Mouse (Mus musculus) left cerebral cortex, adult 18-20 months (tissue): ENCODE measurements around the gene Hjurp. TPM values are rescaled to one million over a fixed set of nuclear protein-coding genes. Genes with fewer than 3 reads are reported as not detected.

ENCODE experiments used
- DNase-seq, 2 experiments: peaks; one replicate each; pipeline ENCODE4 v3.0.0; 2021 to 2022; ENCODE audit warnings: low spot score in 2 of 2, mixed read lengths in 1 of 2
- total RNA-seq, 2 experiments: library from RNA; stranded (reverse); gene quantifications; 2 replicates each; pipeline ENCODE4 v1.2.3; 2021

Gene Hjurp
- total RNA-seq, 2 experiments from 2014 or later: 46.6 to 48.6 TPM

DNA sequence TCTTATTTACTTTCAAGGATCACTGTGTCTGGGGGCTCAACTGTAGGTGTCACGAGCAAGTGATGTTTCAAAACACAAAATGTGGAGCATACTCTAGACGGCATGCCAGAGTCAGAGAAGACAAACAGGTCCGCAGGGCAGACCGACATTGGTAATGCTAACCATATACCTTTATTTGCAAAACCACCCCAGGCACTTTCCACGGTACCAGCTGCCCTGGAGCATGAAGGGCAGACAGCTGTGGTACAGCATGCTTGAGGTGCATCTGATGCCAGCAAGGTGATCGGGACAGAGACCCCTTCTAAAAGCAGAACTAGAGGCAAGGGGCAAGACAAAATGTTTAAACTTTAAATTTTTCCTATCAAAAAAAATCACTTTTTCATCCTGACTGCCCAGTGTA lies 14.5 kb downstream of the Hjurp start:
- no peak for DNase-seq

DNA sequence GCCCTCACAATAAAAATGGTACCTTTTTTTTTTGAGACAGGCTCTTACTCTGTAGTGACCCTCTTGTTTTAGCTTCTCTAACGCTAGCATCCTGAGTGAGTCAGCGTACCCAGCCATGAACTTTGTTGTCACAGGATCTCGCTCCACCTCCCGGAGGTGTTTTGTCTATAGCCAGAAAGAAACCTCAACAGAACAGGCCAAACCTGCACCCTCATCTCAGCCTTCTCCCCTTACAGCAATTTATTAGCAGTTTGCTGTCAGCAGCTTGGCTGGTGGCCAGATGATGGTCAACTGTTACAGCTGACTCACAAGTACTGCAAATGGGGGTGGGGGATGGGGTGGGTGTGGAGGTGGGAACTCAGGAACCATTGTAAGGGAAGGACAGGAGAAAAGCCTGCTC lies 15.2 kb downstream of the Hjurp start:
- no peak for DNase-seq

DNA sequence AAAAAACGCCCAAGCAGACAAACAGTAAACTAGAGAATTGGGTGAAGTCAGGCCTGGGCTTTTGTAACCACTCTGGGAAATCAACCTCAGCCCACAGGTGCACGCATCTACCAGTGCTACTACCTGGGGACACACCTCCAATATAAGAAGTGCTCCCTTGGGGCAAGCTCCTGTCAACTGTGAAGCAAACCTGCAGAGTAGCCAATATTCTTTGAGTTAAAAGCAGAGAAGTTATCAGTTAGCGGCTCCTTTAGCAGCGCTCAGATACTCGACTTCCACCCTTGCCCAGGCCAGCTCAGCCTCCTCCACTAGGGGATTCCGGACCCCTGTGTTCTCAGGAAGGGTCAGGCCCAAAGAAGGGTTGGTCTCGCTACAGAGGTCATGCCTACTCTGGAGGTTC lies 15.7 kb downstream of the Hjurp start:
- DNase-seq: no peak

DNA sequence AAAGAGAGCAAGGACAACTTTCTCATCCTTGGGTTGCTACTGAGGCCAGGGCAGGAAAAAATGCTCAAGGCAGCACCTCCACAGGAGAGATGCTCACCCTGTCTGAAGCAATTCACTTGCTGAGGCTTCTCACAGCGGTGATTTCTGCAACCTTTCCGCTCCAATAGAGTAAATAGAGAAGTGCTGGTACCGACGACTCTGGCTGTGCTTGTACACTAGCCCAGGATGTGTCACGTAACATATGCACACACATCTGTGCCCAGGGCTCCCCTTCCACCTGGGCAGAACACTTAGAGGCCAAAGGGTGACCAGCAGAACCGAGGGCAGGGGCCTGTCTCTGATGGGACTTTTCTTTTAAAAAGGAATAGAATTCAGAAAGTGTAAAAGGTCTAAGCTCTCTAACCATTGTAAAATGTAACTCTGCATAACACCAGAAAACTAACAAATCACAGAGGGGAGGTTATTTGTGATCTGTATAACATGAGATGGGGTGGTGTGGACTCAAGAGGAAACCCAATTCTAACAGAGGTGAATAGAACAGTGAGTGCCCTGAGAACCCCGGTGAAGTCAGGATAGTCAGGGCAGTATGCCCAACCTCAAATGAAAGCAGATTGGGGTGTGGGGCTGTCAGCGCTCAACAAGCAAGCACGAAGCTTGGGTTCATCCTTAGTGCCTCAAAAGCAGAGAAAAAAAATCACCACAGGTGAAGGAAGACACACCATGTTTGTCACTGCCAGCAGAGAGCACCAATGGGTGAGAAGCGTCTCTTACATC lies 16.6 kb downstream of the Hjurp start:
- no peak for DNase-seq

DNA sequence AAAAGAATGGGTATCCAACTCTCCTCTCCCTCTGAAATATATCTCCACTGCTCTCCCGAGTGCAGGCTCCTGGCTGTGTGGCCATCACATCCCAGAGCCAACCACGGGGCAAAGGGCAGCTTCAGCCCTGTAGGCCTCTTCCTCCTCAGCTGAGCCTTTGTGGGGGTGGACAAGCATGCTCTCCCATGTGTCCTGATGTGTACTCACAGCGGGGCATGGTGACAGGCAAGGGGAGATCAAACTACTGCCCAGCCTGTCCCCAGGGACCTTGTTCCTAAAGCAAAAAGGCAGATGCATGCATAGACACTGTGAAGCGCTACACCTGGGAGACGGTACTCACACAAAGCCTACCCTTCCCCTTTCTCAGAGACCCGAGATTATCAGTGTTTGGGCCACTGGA lies 17.3 kb downstream of the Hjurp start:
- no peak for DNase-seq

DNA sequence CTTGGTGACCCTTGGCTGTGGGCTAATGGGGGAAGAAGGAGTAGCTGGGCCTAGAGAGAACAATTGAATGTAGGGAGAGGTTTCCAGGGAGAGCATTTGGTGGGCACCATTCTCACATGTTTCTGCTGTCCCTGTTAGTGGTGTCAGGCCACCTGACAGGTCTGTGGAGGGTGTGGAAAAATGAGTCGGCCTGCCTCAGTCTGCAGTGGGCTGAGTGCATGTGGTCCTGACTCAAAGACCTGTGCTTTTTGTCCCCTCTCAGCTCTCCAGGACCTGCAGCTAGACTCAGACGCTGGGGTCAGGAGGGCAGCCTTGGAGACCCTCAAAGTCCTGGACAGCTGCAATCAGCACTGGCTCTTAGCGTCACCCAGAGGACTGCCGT lies 17.8 kb downstream of the Hjurp start:
- DNase-seq: no peak

DNA sequence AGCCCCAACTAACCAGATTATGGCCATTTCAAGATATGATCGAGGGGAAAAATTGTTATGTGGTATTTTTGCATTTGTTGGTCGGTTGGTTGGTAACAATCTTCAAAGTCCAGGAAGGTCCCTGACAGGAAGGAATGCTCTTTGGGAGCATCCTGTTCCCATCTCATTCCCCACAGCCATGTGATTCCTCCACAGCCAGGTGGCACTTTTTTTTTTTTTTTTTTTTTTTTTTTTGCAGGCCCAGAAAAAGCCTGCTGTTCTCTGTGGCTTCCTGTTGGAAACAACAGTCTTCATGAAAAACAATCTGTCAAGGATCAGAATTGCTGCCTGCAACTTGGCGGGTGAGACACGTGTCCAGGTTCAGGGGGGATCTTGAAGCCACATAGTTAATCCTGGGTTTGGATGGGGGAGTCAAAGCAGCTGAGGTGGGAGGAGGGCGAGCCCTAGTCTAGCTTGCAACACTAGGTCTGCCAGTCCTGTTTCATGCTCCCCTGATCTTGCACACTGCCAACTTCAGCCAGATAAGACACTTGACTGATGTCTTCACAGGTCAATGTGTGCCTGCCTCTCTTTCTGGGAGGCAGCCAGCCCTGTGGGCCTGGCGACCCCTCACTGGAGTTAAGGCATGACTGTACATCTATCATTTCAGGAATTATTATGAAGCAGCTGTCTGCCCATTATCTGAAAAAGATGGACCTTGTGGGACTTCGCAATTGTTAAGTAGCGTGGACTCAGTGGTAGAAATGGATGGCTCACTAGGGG lies 18.4 kb downstream of the Hjurp start:
- no peak for DNase-seq

DNA sequence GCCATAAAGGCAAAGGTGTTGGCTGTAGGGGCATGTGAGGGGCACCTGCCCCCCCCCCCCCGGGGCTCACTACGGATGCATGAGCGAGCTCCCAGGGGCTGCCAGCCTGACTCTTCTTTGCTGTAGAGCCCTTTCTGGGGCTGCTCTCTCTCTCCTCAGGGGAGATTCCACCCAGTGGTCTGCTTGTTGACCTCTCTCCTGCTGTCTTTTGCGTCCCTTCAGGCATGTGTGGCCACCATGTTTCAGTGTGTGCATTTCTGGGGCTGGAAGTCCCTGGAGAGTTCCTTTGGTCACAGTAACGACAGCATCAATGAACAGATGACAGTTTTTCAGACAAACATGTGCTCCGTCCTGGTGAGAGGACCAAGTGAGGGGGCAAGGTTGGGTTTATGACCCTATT lies 19.1 kb downstream of the Hjurp start:
- no peak for DNase-seq

DNA sequence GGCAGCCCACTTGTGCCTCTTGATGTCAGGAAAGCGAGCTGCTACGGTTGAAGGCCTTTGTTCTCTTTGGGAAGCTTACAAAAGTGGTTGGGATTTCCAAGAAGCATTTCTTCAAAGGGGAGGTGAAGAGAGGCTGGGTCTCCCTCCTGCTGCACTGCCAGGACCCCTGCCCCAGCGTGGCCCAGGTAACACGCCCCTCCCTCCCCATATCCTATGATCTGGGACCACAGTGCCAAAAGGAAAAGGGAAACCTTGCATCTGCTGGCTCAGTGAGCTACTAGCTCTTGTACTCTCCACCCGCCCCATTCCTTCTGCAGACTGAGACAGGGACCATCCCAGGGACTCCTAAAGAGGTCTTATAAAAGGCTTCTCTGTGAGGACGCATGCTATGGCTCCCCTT lies 19.8 kb downstream of the Hjurp start:
- DNase-seq: no peak

DNA sequence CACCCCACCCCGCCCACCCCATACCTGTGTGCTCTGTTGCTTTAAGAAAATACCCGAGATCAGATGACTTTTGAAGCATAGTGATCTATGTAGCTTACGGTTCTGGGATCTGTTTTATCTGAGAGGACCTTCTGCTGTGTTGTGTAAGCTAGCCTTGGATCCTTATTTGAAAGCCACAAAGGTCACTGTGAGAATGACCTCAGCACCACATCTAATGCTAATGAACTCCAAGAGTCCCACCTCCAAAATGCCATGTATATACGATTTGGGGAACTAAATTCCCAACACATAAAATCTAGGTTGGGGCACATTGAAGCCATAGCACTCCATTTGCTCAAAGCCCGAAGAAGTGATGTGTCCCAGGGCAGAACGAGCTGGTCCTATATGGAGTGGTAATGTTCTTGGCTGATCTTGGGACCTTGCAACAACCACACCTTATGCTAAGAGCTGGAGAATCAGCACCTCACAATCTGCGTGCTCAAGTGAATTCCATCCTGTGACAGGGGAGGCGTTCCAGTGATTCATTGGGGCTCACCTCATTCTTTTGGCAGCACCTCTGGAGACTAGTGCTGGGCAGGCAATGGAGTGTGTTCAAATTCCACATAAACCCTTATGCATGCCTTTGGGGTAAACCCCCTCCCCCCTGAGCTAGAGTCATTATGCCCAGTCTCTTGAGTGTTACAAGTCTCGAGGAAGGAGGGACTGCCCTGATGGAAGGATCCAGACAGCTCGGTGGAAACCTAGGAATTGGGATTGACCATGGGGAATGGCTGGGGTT lies 20.4 kb downstream of the Hjurp start:
- no peak for DNase-seq

DNA sequence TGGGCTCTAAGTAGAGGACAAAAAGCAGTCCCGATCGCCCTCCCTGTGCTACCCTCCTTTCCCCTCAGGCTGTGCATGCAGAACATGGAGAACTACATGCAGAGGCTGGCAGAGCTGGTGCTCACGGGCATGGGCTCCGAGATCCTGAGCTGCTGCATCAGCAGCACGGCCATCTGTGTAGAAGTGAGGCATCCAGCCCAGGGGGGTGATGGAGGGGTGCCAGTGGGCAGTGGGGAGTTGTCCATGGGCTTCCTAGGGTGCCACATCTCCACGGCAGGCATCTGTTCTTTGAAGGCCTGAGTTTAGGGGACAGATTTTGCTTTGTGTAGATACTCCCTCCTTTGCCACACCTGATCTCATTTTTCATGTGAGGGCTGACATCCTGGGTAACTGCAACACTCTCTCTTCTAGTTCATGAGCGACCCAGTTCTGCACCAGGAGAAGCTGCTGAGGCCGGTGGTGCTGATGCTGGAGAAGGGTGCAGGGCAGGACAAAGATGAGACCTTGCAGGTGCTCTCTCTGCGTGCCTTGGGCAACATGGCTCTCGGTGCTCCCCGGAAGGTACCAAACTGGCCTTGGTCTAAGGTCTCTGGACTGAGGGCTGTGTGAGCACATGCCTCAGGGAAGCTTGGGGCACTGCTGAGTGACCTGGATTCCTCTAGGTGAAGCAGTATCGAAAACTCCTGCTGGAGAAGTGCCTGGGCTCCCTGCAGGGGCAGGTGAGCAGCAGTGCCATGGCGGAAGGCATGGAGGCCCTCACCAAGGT lies 21.3 kb downstream of the Hjurp start:
- DNase-seq: no peak

DNA sequence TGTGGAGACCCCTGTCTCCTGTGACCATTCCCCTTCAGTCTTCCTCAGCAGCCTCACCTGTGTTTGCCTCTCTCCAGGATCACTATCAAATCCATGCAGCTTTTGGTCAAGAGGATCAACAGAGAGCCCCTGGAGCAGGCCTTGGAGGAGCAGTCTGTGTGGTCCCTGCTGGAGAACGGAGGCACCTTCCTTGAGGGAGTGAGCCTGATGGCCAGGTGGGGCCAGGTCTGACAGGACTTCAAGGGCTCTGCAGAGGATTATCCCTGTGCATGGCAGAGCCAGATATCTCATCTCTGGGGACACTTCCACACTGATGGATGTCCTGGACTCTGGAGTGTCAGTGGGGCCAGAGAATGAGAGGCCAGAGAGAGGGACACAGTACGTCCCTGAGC lies 22.0 kb downstream of the Hjurp start:
- DNase-seq: no peak

DNA sequence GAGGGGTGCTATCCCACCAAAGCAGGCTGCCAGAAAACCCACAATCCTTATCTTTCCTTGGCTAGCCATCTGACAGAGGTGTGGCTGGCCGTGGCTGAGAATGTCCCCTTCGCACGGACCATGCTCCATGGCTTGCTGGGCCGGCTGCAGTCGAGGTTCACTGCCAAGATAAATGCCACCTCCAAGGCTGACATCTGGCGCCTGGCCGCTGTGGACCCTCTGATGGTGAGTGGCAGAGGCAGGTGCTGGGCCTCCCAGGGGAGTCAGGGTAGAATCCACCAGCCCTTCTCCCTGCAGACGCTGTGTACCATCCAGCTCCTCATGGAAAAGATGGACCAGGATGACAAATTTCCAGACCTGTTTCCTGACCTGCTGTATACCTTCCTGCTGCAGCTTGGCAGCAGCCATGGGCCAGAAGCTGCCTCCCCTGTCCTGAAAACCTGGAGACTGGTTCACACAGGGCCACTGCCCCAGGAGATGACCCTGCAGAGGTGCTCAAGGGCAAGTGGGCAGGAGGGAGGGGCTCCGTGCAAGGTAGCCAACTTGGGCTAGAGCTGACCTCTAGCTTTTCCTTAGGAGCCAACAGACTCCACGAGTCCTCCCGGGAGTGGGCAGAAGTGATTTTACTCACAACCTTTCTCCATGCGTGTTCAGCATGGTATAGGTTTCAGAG lies 22.5 kb downstream of the Hjurp start:
- no peak for DNase-seq

DNA sequence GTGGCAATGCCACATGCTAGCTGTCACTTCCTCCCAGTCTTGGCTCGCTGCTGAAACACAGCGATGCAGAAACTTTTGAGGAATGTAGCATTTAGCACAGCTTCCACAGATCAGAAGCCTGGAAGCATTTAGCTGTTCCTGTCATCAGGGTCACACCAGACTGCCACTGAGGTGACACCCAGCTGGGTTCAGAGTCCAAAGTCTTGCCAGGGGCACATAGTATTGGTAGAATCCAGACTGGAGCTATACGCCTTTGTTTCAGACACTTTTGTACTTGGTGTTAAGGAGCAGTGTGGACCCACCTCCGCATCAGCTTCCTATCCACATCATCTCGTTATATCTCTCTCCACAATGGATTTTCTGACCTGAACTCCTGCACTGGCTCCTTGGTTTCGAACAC lies 23.9 kb downstream of the Hjurp start:
- no peak for DNase-seq

DNA sequence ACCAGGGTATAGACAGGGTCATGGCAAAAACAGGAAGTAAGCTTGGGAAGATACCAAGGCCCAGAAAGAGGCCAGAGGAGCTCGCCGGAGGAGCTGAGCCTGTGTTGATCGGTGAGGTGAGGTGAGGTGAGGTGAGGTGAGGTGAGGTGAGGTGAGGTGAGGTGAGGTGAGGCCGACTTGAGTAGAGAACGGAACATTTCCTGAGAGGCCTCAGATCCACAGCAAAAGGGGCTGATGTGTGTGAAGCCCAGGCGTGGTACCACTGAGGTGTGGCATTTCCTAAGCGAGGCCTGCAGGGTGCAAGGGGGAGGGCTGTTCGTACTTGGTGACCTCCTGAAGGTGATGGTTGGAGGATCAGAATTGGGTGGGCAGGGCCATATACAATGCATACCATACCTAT lies 24.3 kb downstream of the Hjurp start:
- no peak for DNase-seq

DNA sequence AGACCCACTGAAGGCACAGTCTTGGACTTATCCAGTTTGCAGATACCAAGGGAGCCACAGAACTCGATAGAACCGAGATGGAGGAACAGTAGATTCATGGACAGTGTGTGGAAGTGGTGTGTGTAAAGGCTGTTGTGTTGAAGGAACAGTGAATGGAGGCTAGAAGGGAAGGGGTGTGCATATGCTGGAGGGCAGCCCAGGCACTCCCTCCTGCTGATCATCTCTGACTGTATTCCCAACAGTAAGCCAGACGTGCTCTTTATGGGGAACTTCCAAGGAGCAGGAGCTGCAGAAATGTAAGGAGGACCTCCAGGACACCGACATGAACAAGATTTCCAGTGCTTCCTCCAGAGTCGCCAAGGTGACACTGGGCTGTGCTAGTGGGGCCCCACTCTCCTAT lies 27.4 kb downstream of the Hjurp start:
- DNase-seq: no peak

DNA sequence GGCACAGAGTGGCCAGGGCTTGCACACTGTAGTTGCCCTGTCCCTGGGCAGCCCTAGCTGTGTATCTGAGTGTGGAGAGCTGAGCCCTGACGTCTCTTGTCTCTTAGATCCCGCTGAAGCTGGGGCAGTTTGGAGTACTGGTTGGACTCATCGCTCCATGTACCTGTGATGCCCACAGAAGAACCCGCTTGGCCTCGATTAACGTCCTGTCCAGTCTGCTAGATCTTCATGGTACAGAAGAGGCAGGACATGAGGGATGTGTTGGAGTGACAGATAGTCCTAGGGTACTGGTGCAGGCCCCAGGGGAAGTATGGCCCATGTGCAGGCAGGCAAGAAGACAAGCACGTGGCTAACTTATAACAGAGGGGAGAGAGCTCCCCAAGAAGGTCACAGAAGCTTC lies 27.8 kb downstream of the Hjurp start:
- no peak for DNase-seq

DNA sequence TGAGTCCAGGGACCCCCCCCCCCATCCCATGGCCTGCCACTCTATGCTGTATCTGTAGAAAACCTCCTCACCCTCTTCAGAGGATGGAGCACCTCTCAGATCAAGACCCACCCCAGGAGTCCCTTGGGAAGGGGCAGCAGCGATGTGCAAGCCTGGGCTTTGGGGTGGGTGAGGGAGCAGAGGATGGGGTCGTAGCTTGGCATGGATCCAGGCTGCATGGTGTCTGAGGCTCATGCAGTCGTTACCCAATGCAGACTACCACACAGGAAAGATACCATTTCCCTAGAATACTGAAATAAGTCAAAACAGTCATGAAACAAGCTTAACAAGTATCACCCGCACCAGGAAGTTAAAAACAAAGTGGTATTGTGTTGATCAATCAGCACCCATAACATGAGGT lies 28.8 kb downstream of the Hjurp start:
- no peak for DNase-seq

DNA sequence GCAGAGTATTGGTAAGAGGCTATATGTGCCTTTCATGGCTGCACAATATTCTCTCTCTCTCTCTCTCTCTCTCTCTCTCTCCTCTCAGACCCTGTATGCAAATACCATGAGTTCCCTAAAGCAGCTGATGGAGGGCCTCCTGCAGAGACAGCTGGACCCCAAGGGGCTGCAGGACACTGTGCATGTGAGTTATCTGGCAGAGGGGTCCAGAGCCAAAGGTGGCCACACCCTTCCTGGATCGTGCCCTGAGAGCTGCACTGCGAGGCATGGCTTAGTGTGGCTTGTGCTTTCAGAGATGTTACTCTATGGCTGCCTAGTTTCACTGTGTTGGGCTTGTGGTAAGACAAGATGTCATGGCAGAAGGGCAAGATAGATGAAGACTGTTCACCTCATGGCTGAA lies 29.8 kb downstream of the Hjurp start:
- no peak for DNase-seq

DNA sequence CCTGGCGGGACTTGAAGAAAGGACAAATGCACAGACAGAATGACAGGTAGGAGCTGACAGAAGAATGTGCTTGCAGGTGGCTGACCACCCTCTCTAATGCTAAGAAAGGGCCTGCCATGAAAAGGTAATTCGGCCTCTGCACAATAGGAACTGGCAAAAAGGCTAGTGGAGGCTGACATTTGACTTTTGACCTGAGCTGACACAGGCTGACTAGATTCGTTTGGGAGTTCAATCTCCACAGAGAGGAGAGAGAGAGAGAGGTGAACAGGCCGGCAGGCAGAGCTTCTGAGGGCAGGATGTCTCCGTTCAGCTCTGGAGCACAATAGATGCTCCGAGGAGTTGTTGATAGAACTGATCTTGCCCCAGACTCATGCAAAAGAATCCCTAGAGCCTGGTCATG lies 31.0 kb downstream of the Hjurp start:
- DNase-seq: no peak

DNA sequence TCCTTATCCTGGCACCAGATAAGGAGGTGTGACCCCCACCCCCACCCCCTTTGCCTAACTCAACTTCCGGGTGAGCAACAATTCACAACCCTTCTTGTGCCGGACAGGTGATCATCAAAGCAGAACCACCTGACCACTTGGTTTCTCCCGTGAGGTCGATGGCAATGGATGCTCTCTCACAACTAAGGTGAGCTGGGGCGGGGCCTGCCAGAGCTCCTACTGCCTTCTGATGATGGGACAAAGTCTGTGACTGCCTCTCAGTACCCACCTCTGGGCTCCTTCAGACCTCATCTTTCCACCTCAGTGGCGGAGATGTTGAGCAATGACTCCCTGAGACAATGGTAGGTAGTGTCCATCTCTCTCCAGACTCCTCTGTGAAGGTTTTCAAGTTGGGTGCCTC lies 31.6 kb downstream of the Hjurp start:
- DNase-seq: no peak
